Mouse (Mus musculus): ENCODE data around the gene Pold4.

The Pold4 gene

DNA sequence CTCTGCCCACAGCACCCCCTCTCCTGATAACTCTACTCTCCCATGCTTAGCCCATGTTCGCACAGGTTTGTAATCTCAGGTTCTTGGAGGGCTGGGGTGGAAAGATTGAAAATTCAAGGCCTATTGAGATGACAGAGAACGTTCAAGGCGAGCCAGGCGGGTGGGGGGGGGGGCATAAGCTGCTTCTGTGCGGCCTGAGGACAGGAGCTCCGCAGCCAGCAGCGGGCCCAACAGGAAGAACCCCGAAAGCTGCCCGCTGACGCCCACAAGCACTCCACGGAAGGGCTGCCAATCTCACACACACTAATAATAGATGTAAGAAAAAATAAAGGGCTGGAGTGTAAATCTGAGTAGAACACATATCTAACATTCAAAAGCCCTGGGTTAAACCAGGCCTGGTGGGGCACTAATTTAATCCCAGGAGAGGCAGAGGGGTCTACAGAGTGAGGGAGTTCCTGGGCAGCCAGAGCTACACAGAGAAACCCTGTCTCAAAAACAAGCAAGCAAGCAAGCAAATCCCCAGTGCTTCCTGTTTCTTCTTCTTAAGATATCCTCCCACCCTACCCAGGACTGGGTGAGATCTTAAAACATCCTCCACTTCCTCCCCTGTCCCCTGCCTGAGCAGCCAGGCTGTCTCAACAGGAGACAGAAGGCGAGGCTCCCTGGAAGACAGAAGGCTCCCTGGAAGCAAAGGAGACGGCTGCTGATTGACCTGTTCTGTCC lies 27.9 kb upstream of the Pold4 start:
- no peak for DNase-seq (ENCODE audit: extremely low spot score, low spot score)

DNA sequence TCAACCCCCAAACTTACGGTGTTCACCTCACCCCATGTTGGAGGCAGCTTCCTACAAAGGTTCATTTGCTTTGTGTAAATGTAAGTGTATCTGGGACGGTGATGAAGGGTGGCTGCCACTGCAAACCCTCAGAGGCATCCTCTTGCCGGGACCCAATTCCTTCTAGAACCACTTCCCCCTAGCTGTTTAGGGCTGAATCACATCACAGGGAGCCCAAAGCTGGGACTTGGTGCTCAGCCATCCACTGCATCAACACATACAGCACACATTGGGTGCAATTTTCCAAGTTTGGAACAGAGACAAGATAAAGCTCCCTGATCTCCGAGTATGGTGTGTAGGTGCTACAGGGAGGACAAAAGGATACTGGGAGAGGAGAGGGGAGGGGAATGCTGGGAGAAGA lies 26.8 kb upstream of the Pold4 start:
- DNase-seq (ENCODE audit: extremely low spot score, low spot score), result no peak

DNA sequence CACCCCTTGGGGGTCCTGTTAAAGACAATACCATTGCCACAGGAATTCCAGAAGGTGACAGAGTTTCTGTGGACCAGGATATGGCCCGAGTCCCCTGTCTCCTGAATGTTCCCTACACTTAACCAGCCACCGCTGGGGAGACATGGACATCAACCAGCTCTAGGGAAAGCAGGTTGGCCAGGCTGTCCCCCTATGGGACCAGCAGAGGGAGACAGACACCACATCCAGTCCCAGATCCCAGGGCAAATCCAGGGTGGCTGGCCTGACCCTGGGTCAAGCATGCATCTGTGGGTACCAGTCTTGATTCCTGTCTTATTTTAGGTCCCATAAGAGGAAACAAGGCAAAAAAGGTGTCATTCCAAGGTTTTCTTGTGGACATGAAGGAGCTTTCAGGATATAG lies 24.7 kb upstream of the Pold4 start:
- DNase-seq (ENCODE audit: extremely low spot score, low spot score), result peak; percentile 73

DNA sequence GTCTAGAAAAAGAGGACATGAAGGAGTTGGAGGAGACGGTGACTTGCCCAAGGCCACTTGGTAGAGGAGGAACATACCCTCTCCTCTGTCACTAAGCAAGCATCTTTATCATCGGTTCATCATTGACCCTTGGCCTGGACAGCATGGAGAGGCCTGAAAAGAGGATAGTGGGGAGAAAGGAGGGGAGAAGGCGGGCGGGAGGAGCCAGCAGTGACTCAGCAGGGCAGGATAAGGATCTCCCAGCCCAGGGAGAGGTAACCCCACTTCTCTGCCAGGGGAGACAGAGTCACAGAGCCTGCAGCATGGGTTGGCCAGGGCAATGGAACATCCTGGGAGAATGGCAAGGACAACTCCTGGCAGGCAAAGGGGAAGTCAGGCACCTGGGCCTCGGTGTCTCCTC lies 23.1 kb upstream of the Pold4 start:
- DNase-seq (ENCODE audit: extremely low spot score, low spot score), result no peak

DNA sequence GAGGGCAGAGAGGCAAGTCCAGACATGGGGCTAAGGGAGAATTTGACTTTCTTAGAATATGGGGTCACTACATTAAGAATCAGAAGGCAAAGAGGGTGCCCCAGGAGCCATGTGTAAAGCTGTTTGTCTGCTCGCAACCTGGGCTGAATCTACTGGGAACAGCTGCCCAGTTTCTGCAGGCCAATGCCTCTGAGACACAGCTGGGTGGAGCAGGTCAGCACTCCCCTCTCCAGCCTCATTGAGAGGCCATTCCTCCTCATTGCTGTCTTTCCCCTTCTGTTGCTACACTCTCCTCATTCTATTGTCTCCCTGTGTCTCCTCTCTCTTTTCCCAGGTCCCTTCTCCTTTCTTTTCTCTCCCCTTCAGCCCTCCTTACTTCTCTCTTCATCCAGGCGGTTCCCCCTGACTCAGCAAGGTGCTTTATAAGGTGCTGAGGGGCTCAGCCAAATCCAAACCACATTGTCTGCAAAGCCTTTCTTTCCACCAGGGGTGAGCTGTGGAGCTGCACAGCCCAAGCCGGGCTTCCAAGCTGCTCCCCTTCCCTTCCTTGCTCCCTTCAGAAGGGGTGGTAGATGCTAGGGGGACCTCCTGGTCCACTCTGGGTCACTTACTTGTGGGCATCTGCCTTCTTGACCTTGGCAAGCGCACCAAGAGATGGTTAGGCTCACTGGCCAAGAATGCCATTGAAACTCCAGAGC lies 19.7 kb upstream of the Pold4 start:
- DNase-seq (ENCODE audit: extremely low spot score, low spot score), result no peak

DNA sequence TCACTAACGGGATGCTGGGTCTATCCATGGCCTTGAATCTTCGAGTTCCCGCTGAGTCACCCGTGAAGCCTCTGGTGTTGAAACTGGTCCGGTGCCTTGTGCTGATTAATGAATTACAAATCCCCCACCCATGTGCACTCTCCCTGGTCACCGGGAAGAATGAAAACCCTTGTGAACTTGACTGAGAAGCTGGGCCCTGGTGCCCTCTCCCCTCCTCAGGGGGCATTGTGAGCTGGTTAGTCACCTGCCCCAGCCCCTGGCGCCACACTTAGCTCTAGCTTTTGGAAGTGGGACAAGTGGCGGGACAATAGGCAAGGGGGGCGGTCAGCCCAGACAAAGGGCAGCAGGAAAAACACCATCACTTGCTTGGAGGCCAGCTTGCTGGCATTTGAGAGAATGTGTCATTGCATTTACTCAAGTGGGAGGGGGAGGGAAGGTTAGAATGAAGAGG lies 18.1 kb upstream of the Pold4 start:
- no peak for DNase-seq (ENCODE audit: extremely low spot score, low spot score)

DNA sequence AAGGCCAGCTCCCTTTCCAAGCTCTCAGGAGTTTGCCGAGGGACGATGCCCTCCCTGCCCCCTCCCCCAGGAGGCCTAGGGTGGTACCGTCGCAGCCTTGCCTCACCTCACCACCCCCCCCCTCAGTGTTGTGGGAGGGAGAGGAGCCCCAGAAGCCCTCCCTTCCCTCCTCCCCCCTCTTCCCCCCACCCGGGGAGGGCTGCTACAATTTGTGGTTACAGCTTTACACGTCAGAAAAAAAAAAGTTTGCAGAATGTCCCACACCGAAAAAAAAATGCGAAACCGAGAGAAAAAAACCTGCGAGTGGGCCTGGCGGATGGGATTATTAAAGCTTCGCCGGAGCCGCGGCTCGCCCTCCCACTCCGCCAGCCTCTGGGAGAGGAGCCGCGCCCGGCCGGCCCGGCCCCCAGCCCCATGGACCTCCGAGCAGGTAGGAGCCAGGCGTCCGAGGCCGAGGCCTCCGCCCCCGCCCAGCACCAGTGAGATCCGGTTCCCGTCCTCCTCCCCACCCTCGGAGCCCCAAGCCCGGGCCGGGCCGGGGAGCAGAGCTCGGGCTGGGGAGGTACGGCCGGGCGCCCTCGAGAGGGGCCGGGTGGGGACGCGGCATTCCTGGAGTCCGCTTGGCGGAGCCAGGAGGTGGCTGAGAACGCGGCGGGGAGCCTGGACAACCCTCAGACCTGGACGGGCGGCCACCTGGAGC lies 17.5 kb upstream of the Pold4 start, which contains the start of the genes Clcf1 and AC109138.7:
Gene Clcf1 (plus strand): TSS at position 168 of the 700 bp plus-strand sequence.
Gene AC109138.7 (plus strand): TSS at position 287 of the 700 bp plus-strand sequence.
- no peak for DNase-seq (ENCODE audit: extremely low spot score, low spot score)

DNA sequence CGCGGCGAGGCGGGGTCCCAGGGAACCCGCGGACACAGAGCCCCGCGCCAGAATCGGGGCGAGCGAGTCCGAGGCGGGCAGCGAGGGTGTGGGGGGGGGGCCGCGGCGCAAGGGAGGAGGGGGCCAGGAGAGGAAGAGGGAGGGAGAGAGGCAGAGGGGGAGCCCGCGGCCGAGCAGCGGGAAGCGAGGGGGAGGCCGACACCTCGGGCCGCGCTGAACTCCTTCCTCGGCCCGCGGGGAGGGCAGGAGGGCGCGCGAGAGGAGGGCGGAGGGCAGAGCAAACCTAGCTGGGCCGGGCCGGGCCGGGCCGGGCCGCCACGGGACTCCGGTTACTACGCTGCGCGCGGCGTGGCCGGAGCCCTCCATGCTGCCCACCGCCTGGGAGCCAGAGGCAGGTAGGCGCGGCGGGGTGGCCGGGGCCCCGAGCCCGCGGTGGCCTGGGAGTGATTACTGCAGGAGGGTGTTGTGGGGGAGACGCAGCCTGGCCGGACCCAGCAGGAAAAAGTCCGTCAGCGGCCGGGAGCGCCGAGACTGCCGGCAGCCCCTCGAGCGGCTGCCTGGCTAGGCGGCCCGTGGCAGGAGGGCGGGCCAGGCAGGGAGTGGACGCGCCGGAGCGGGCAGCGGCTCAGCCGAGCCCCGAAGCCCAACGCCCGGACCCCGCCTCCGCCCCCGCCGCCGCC lies 16.8 kb upstream of the Pold4 start:
- DNase-seq (ENCODE audit: extremely low spot score, low spot score), result peak; percentile 79

DNA sequence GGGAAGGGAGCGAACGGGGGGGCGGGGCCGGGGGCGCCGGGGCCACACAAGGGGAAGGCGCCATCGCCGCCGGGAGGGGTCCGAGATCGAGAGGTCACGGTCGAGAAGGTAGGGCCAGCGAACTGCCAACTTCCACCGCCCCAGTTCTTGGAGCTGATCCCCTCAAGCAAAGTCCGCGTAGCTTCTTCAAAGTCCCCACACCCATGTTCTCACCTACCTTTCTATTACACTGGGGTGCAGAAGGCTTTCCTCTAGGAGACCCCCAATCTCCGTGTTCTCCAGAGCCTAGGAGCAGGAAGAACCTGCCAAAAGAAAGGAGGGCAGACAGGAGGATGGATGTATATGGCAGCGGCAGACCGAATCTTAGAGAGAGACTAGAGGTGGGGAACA lies 16.3 kb upstream of the Pold4 start:
- DNase-seq (ENCODE audit: extremely low spot score, low spot score), result peak; percentile 68

DNA sequence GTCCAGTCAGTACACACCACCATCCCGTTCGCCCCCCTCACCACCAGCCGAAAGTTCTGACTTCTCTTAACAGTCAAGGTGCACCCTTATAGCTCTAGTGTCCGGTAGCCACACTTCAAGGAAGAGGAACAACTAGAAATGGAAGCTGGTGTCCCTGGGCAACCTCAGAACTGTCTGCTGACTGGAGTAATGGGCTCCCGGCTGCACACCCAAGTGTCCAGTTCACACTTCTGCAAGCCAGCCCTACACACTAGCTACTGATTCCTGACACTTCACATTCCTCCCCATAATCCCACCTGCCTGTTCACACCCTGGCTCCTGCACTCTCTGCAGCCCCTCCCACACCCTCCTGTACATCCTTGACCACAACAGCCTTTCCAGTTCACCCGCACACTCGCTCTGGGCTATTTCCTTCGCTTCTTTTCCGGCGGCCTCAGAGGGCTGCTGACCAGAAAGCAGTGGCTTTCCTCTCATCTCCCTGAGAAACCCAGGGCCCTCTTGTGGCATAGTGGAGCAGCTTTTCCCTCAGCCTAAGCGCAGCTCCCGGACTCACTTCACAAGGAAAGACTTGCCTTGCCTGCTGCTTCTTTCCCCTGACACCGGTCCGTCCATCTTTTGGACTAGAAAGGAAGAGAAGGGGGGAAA lies 15.5 kb upstream of the Pold4 start:
- peak; percentile 54 for DNase-seq (ENCODE audit: extremely low spot score, low spot score)

DNA sequence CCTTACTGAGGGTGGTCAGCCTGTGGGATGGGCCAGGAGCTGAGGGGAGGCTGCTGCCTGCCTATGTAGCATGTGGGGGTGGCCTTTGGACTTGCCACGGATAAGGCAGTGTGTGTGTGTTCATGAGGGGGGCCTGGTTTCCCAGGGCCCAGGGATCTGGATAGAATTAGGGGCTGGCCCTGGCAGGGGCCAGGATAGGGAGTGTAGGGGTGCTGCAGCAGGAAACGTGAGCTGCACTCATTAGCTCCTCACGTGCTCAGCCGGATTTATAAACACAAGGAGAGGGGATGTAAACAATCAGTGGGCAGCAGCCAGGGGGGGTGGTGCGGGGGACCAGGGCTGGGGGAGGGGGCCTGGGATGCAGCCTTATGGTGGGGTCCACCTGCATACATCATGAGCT lies 14.6 kb upstream of the Pold4 start:
- DNase-seq (ENCODE audit: extremely low spot score, low spot score), result no peak

DNA sequence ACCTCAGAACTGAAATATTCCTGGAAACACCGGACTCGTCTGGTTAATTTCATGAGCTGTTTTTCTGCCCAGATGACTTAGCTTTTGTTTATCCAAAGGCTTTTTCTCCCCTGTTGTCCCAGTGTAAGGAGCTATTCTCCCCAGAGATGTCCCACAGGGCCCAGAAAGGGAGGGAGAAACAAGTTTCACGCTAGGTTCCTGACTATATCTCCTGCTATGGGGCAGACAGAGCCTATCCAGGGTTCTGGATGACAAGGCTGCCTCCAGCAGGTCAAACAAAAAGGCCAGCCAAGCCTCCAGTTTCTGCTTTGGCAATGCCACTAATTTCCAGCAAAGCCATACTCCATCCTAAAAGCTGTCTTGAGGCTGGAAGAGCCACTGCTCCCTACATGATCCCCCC lies 13.8 kb upstream of the Pold4 start:
- DNase-seq (ENCODE audit: extremely low spot score, low spot score), result no peak

DNA sequence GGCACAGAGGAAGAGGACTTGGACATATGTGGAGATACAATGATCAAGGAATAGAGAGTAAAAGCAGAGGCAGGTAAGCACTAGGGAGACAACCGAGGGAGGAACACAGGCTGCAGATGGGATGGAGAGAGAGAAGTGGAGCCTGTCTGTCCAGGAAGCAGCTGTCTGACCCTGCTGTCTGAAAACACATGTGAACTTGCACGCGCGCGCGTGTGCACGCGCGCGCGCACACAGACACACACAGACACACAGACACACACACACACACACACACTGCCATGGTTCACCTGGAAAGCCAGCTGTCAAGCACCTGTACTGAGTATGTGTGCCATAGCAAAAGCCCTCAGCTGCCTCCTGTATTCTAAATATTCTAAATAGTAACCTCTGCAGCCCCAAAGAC lies 13.4 kb upstream of the Pold4 start:
- no peak for DNase-seq (ENCODE audit: extremely low spot score, low spot score)

DNA sequence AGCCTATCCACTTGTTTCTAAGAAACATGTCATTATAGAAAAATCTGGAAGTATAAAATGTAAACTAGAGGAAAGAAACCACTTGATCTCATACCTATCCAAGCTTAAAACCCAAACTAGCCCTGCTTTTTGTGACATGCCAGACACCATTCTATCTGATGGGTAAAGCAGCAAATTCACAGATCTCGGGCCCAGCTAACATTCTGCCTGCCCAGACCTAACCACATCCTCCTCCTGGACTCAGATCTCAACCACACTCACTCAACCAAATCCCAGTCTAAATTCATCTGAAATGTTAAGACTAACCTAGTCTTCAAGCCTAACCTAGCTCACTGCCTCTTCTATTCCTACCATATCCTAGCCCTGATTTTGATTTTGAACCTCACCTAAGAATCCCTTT lies 12.9 kb upstream of the Pold4 start:
- DNase-seq (ENCODE audit: extremely low spot score, low spot score), result no peak

DNA sequence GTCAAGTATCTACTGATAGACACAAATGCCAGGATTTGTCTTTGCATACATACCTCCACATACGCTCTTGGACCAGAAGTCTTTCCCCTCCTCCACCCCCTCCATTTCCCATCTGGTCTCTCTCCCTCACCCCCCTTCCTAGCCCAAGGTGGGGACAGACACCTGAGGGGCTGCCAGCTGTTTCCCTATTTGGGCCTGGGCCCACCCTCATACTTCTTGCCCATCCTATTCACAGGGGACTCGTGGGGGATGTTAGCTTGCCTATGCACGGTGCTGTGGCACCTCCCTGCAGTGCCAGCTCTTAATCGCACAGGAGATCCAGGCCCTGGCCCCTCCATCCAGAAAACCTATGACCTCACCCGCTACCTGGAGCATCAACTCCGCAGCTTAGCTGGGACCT lies 11.8 kb upstream of the Pold4 start:
- DNase-seq (ENCODE audit: extremely low spot score, low spot score), result no peak

DNA sequence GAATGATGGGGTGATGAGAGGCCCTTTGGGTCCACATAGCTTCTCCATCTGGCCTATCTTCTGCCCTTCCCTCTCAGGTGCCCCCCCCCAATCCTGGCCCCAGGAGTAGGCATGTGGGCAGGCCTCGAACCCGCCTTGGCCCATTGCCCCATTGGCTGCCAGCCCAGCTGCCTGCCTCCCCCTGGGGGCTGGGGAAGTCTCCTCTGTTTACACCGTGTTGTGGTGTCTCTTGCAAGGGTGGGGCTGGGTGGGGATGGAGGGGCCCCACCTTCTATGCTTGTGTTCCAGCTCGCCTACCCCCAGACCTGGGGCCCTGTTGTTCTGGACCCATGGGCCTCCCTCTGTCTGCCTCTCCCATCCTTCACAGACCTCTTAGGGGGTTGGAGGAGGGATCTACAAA lies 11.3 kb upstream of the Pold4 start:
- no peak for DNase-seq (ENCODE audit: extremely low spot score, low spot score)

DNA sequence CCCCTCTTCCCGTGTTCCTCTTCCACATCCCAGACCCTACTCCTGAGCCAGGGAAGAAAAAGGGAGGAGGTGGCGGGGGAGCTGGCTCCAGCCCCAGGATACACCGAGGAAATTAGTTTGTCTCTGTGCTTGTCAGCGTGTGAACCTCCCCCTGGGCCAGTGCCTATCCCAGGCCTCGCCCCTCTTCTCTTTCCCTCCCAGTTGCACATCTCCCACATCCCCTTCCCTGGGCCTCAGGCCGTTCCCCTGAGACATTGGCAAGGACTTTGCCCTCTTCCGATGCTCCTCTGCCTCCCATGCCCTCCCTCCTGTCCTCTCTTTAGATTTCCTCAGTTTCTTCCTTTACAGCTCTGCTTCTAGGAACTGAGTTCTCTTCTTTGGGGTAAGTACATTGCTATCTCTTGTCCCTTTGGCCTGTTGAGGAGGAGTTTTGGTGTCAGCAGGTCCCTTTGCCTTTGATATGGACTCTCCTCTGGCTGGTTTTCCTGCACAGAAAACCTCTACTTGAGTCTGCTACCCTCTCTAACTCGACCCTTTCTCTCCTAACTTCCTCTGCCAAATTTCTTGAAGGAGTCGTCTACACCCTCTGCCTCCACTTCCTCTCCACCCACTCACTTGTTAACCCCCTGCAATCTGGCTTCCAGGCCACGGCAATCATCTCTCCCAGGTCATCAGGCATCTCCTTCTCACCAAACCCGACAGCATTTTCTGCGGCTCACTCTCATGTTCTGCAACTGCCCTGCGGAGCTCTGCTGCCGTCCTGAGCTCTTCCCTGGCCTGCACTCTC lies 10.5 kb upstream of the Pold4 start:
- no peak for DNase-seq (ENCODE audit: extremely low spot score, low spot score)

DNA sequence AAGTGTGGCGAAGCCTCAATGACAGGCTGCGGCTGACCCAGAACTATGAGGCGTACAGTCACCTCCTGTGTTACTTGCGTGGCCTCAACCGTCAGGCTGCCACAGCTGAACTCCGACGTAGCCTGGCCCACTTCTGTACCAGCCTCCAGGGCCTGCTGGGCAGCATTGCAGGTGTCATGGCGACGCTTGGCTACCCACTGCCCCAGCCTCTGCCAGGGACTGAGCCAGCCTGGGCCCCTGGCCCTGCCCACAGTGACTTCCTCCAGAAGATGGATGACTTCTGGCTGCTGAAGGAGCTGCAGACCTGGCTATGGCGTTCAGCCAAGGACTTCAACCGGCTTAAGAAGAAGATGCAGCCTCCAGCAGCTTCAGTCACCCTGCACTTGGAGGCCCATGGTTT lies 9.5 kb upstream of the Pold4 start:
- DNase-seq (ENCODE audit: extremely low spot score, low spot score), result no peak

DNA sequence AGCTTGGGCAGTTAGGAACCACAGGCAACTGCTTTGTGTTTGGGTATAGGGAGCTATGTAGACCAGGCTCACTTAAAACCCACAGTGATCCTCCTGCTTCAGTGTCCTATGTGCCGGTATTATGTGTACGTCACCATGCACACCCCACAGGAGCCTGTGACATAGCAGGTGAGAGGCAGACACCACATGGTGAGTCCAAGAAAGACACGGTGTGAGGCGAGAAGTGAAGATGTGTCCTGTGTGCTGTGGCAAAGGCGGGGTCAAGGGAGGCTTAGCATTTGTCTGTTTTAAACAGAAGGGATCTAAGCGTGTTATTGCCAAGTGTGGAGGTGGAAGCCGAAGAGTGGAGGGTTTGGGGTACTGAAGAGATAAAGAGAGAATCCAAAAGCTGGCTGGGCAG lies 4.9 kb upstream of the Pold4 start:
- no peak for DNase-seq (ENCODE audit: extremely low spot score, low spot score)

DNA sequence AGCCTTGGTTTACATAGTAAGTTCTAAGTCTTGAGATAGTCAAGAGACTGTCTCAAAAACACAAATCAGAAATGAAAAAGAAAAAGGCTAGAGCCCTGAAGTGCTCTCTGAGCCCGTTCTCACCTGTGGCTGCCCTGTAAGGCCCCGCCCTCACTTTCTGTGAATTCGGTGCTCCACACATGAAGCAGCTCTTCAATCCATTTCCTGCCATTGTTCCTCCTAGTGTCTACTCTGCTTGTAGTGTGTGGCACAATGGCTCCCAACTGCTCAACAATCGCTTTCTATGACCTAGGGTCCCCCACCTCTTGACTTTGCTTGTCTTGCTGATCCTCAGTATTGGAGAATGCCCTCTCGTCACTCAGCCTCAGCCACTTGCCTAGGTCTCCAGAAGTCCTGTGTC lies 4.3 kb upstream of the Pold4 start:
- DNase-seq (ENCODE audit: extremely low spot score, low spot score), result no peak
